Mouse (Mus musculus): ENCODE data around the gene Synpr. TPM values are rescaled to one million over a fixed set of nuclear protein-coding genes. Genes with fewer than 3 reads are reported as not detected.

Gene Synpr
- polyA plus RNA-seq, 1 experiment from 2014 or later: 9.5 TPM

GRCm38 (mm10) chr14:13368309-13368708, 83.7 kb downstream of the Synpr start:
- H3K4me1 ChIP-seq (ENCODE audit: control insufficient read depth, insufficient read depth, low read length): no peaks in the 10 kb centered on the region
- no peak overlapping the region for H3K4me2 ChIP-seq (ENCODE audit: low read depth)
- DNase-seq (ENCODE audit: low spot score): no peak
- no peak overlapping the region for H3K27ac ChIP-seq (ENCODE audit: low read depth, low read length)
- no peaks in the 10 kb centered on the region for H3K27me3 ChIP-seq (ENCODE audit: control insufficient read depth, insufficient read depth, low read length)
- H3K36me3 ChIP-seq (ENCODE audit: control insufficient read depth, insufficient read depth, low read length): no peaks in the 10 kb centered on the region
- H3K4me3 ChIP-seq (ENCODE audit: low read depth, low read length): no peak overlapping the region
- ATAC-seq (ENCODE audit: insufficient read depth, low FRiP score, low TSS enrichment): no peak
- H3K9ac ChIP-seq (ENCODE audit: low read length): no peak overlapping the region
- no peaks in the 10 kb centered on the region for H3K9me3 ChIP-seq (ENCODE audit: control insufficient read depth, low read length)
- 89% methylated on average over 3 of the region's 3 CpGs for WGBS

DNA sequence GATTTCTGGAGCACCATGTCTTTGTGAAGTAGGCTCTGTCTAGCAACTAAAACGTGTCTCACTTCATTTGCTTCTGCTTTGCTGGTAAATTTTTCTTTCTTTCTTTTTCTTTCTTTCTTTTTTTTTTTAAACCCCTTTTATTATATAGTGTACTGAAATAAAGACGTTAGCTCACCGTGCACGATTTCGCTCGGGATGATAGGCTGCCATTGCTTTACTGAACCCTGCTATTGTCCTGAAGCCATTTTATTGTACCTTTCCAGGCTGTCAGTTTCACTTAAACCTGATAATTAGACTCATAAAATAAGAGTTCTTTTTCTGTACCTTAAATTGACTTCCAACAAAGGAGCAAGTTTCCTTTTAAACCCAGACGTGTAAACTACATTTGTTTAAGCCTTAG, 104.5 kb downstream of the Synpr start:
- Histone ChIP-seq H3K4me2 (ENCODE audit: low read depth) (no peak overlapping the region), H3K9me3 (ENCODE audit: control insufficient read depth, low read length) (no peaks in the 10 kb centered on the region), H3K36me3 (ENCODE audit: control insufficient read depth, insufficient read depth, low read length) (no peaks in the 10 kb centered on the region), H3K4me1 (ENCODE audit: control insufficient read depth, insufficient read depth, low read length) (no peaks in the 10 kb centered on the region), H3K9ac (ENCODE audit: low read length) (no peak overlapping the region), H3K4me3 (ENCODE audit: low read depth, low read length) (no peak overlapping the region), H3K27ac (ENCODE audit: low read depth, low read length) (no peak overlapping the region), H3K27me3 (ENCODE audit: control insufficient read depth, insufficient read depth, low read length) (no peaks in the 10 kb centered on the region)
- WGBS: 25% methylated on average over 7 of the region's 7 CpGs
- DNase-seq (ENCODE audit: low spot score) (no peak), ATAC-seq (ENCODE audit: insufficient read depth, low FRiP score, low TSS enrichment) (no peak)

DNA sequence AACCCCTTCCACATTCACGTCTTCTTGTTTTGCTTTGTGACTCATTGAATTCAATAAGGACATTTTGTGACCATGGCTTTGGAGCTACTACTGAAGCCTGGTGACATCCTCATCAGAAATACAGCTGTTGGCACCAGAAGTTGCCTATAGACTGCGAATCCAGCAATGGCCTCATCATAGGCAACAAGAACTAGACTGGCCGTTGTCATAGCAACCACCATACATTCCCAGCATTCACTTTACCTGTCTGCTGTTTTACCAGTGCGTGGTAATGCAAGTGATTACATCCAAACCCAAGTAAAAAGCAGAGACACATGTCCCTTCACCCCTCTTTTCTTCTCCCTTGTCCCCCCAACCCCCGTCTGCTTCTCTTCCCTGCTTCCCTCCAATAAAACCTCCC, 105.4 kb downstream of the Synpr start:
- no peaks in the 10 kb centered on the region for H3K9me3 ChIP-seq (ENCODE audit: control insufficient read depth, low read length)
- no peaks in the 10 kb centered on the region for H3K4me1 ChIP-seq (ENCODE audit: control insufficient read depth, insufficient read depth, low read length)
- no peak for DNase-seq (ENCODE audit: low spot score)
- no peak overlapping the region for H3K4me3 ChIP-seq (ENCODE audit: low read depth, low read length)
- no peaks in the 10 kb centered on the region for H3K27me3 ChIP-seq (ENCODE audit: control insufficient read depth, insufficient read depth, low read length)
- ATAC-seq (ENCODE audit: insufficient read depth, low FRiP score, low TSS enrichment): no peak
- H3K36me3 ChIP-seq (ENCODE audit: control insufficient read depth, insufficient read depth, low read length): no peaks in the 10 kb centered on the region
- no peak overlapping the region for H3K27ac ChIP-seq (ENCODE audit: low read depth, low read length)
- 75% methylated on average over 5 of the region's 5 CpGs for WGBS
- no peak overlapping the region for H3K4me2 ChIP-seq (ENCODE audit: low read depth)
- no peak overlapping the region for H3K9ac ChIP-seq (ENCODE audit: low read length)

DNA sequence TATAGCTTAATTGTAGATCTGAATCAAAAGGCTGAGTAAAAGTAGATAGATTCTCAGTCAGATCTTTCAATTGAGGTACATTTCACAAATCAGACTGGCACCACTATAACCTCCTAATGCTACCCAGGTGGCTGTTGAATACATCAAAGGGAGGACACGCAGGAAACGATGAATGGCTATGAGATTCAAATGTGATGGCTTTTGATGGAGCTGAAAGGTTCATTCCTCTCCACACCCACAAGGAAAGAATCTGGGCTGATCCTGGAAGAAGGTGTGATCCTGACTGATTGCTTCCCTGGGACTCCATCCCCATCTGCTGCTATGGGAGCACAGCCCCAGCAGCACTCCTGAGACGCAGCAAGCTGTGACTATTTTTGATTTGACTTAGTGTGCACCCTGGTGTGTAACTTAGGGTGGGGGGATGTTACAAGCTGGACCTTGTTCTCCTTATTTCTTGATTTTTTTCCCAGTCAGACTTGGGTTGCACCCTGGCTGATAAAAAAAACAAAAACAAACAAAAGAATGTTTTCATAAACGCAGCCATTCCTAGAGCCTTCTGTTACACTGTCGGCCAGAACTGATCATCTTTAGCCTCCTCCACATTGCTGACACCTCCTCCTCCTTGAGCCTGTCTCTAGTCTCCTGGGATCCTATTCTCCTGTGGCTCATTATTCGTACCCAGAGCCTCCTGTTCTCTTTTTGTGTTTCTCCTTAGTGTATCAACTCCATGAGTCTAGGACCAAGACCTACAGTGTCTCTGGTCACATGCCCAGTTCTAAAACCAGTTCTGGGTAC, 114.8 kb downstream of the Synpr start:
- no peaks in the 10 kb centered on the region for H3K9me3 ChIP-seq (ENCODE audit: control insufficient read depth, low read length)
- no peak for DNase-seq (ENCODE audit: low spot score)
- no peaks in the 10 kb centered on the region for H3K36me3 ChIP-seq (ENCODE audit: control insufficient read depth, insufficient read depth, low read length)
- no peaks in the 10 kb centered on the region for H3K27me3 ChIP-seq (ENCODE audit: control insufficient read depth, insufficient read depth, low read length)
- H3K4me3 ChIP-seq (ENCODE audit: low read depth, low read length): no peak overlapping the region
- no peak overlapping the region for H3K27ac ChIP-seq (ENCODE audit: low read depth, low read length)
- 36% methylated on average over 6 of the region's 6 CpGs for WGBS
- H3K4me1 ChIP-seq (ENCODE audit: control insufficient read depth, insufficient read depth, low read length): no peaks in the 10 kb centered on the region
- no peak for ATAC-seq (ENCODE audit: insufficient read depth, low FRiP score, low TSS enrichment)
- H3K4me2 ChIP-seq (ENCODE audit: low read depth): no peak overlapping the region
- no peak overlapping the region for H3K9ac ChIP-seq (ENCODE audit: low read length)

DNA sequence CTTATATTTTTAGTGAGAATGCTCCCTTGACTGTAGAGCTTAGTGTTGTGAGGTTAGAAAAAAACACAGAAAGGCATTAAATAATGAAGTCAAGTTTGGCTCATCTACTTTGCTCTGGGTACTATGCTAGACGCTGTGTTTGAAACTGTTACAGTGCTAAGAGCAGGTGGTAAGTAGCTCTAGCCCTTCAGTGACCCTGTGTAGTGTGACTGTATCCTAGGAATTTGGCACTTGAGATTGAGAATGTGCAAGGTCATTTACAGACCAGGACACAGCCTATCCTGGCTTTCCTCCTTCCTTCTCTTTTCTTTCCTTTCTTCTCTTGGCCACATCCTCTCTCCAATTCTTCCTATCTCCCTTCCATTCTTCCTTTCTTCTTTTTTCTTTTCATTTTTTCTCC, 127.1 kb downstream of the Synpr start:
- H3K27ac ChIP-seq (ENCODE audit: low read depth, low read length): no peak overlapping the region
- no peak for ATAC-seq (ENCODE audit: insufficient read depth, low FRiP score, low TSS enrichment)
- H3K4me3 ChIP-seq (ENCODE audit: low read depth, low read length): no peak overlapping the region
- H3K27me3 ChIP-seq (ENCODE audit: control insufficient read depth, insufficient read depth, low read length): no peaks in the 10 kb centered on the region
- H3K9me3 ChIP-seq (ENCODE audit: control insufficient read depth, low read length): no peaks in the 10 kb centered on the region
- no peaks in the 10 kb centered on the region for H3K36me3 ChIP-seq (ENCODE audit: control insufficient read depth, insufficient read depth, low read length)
- DNase-seq (ENCODE audit: low spot score): no peak
- H3K9ac ChIP-seq (ENCODE audit: low read length): no peak overlapping the region
- no peaks in the 10 kb centered on the region for H3K4me1 ChIP-seq (ENCODE audit: control insufficient read depth, insufficient read depth, low read length)
- no peak overlapping the region for H3K4me2 ChIP-seq (ENCODE audit: low read depth)
- 82% methylated on average over 1 of the region's 1 CpGs for WGBS

GRCm38 (mm10) chr14:13440723-13441122, 156.1 kb downstream of the Synpr start:
- no peaks in the 10 kb centered on the region for H3K4me1 ChIP-seq (ENCODE audit: control insufficient read depth, insufficient read depth, low read length)
- H3K4me2 ChIP-seq (ENCODE audit: low read depth): no peak overlapping the region
- no peaks in the 10 kb centered on the region for H3K27me3 ChIP-seq (ENCODE audit: control insufficient read depth, insufficient read depth, low read length)
- no peak overlapping the region for H3K9ac ChIP-seq (ENCODE audit: low read length)
- no peaks in the 10 kb centered on the region for H3K36me3 ChIP-seq (ENCODE audit: control insufficient read depth, insufficient read depth, low read length)
- H3K4me3 ChIP-seq (ENCODE audit: low read depth, low read length): no peak overlapping the region
- H3K9me3 ChIP-seq (ENCODE audit: control insufficient read depth, low read length): no peaks in the 10 kb centered on the region
- ATAC-seq (ENCODE audit: insufficient read depth, low FRiP score, low TSS enrichment) (no peak), DNase-seq (ENCODE audit: low spot score) (no peak)
- H3K27ac ChIP-seq (ENCODE audit: low read depth, low read length): no peak overlapping the region
- 87% methylated on average over 6 of the region's 6 CpGs for WGBS

- ATAC-seq (ENCODE audit: insufficient read depth, low FRiP score, low TSS enrichment): no peak
- H3K4me2 ChIP-seq (ENCODE audit: low read depth): no peak overlapping the region
- no peaks in the 10 kb centered on the region for H3K4me1 ChIP-seq (ENCODE audit: control insufficient read depth, insufficient read depth, low read length)
- no peak overlapping the region for H3K4me3 ChIP-seq (ENCODE audit: low read depth, low read length)
- H3K27me3 ChIP-seq (ENCODE audit: control insufficient read depth, insufficient read depth, low read length): no peaks in the 10 kb centered on the region
- no peak overlapping the region for H3K9ac ChIP-seq (ENCODE audit: low read length)
- WGBS: 23% methylated on average over 2 of the region's 2 CpGs
- no peaks in the 10 kb centered on the region for H3K36me3 ChIP-seq (ENCODE audit: control insufficient read depth, insufficient read depth, low read length)
- no peaks in the 10 kb centered on the region for H3K9me3 ChIP-seq (ENCODE audit: control insufficient read depth, low read length)
- DNase-seq (ENCODE audit: low spot score): no peak
- no peak overlapping the region for H3K27ac ChIP-seq (ENCODE audit: low read depth, low read length)
Measured at GRCm38 (mm10) chr14:13444908-13445307, 160.3 kb downstream of the Synpr start.

DNA sequence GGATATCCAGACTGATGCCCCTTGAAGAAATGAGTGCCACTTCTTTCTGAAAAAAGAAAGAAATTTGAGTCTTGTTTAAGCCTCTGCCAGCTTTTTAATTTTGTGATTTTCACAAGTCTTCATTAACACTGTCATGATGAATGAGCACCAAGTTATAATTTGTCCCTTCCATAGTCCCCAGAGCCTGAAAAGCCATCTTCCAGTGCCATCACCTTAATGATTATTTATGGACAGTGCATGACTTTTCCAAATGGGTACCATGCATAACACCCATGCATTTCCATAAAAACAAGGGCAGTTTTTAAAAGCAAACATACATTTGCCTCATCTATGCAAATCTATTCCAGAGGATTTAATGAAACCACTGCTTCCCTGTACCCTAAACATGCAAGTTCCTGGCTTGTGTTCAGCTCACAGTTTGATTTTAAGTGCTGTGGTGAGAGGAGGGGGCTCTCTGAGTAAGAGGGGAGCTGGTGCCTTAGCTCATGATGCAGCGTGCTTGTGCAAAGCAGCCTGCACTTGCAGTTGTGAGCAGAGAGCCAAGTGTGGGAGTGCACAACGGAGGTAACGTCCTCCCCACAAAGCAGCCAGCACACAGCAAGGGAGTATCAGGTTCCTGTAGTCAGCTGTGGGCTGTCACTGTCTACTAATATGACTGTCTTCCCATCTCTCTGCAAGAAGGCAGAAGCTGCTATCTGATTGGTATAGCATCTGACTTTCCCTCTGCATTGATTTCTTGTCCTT, 169.1 kb downstream of the Synpr start:
- Histone ChIP-seq H3K4me2 (ENCODE audit: low read depth) (no peak overlapping the region), H3K4me3 (ENCODE audit: low read depth, low read length) (no peak overlapping the region), H3K27me3 (ENCODE audit: control insufficient read depth, insufficient read depth, low read length) (no peaks in the 10 kb centered on the region), H3K27ac (ENCODE audit: low read depth, low read length) (no peak overlapping the region), H3K36me3 (ENCODE audit: control insufficient read depth, insufficient read depth, low read length) (no peaks in the 10 kb centered on the region), H3K4me1 (ENCODE audit: control insufficient read depth, insufficient read depth, low read length) (no peaks in the 10 kb centered on the region), H3K9me3 (ENCODE audit: control insufficient read depth, low read length) (no peaks in the 10 kb centered on the region), H3K9ac (ENCODE audit: low read length) (no peak overlapping the region)
- ATAC-seq (ENCODE audit: insufficient read depth, low FRiP score, low TSS enrichment) (peak; percentile 64), DNase-seq (ENCODE audit: low spot score) (peak; percentile 14)
- 50% methylated on average over 3 of the region's 3 CpGs for WGBS

DNA sequence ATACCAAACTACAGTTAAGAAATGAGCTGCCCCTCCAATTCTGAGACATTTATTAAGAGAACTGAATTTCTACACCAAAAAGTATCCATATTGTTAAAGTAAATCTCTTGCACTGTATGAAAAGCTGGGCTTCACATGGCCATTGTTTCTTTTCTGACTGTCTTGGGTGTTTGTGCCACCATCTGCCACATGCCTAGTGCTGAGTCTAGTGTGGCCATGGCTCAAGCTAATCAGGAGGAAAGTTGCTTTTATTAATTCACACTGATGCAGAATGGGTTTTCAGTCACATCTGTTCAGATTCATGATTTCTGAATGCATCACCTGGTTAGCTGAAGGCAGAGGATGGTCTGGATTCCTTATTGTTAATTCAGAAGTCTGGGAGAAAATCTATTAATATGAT, 170.4 kb downstream of the Synpr start:
- Histone ChIP-seq H3K27ac (ENCODE audit: low read depth, low read length) (no peak overlapping the region), H3K9me3 (ENCODE audit: control insufficient read depth, low read length) (no peaks in the 10 kb centered on the region), H3K9ac (ENCODE audit: low read length) (no peak overlapping the region), H3K36me3 (ENCODE audit: control insufficient read depth, insufficient read depth, low read length) (no peaks in the 10 kb centered on the region), H3K4me3 (ENCODE audit: low read depth, low read length) (no peak overlapping the region), H3K4me2 (ENCODE audit: low read depth) (no peak overlapping the region), H3K4me1 (ENCODE audit: control insufficient read depth, insufficient read depth, low read length) (no peaks in the 10 kb centered on the region), H3K27me3 (ENCODE audit: control insufficient read depth, insufficient read depth, low read length) (no peaks in the 10 kb centered on the region)
- ATAC-seq (ENCODE audit: insufficient read depth, low FRiP score, low TSS enrichment): no peak
- no peak for DNase-seq (ENCODE audit: low spot score)

All from neural tube, embryonic 11.5 days (tissue).